Mouse (Mus musculus): ENCODE results near the gene Unc13d. TPM values are rescaled to one million over a fixed set of nuclear protein-coding genes. Genes with fewer than 3 reads are reported as not detected.
"Not testable (repeated sequence)": the region's sequence is repeated elsewhere in the genome, so short reads cannot be mapped to it uniquely, and the experiment has no call there.

Unc13d gene
- polyA plus RNA-seq, 1 experiment from 2014 or later: 10.9 TPM

DNA sequence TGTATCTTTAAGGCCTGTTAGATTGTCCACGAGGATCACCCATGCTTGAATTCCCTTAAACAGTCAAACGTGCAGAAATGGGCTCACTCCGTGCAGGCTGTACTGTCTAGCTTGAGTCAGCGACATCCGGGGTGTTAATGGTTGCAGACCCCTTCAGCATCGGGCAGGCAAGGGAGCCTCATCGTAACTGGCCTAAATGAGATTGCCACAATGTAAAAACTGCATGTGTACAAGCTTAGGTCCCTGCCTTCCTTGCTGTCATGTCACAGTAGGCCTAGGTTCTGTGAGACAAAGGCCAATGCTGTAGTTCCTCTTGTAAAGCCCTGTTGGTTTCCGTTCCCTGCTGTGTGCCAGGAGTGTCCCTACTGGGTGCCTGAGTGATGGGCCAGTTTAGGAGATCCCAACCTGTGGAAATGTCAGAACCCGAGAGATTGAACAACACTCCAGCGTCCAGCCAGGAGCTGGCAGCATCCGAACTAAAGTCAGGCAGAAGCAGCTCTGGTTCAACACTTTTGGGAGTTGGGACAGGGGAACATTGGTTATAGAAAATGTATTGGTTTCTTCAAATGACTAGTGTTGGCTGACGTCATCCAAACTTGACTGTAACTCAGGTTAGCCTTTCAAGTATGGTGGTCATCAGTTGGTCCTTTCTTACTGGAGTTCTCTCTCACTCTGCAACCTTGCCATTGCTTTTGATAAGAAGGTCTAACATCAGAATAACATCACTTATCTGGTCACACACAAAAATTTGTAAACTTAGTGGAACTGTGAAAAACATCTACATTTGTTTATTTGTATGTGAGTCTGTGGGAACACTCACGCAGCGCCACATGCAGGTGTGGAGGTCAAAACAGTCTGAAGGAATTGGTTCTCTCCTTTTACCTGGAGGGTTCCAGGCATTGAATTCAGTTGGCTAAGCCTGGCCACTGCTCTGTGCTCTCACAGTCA lies 46.6 kb downstream of the Unc13d start:
- Histone ChIP-seq H3K36me3 (ENCODE audit: inconsistent target) (no peaks in the 10 kb centered on the region), H3K4me3 (ENCODE audit: inconsistent target) (peak overlapping the region; percentile 55), H3K27ac (peak overlapping the region; percentile 100), H3K79me2 (ENCODE audit: inconsistent target) (peaks cover 77% of the 10 kb centered on the region)
- 28% methylated on average over 14 of the region's 14 CpGs for WGBS (ENCODE audit: missing documents)

DNA sequence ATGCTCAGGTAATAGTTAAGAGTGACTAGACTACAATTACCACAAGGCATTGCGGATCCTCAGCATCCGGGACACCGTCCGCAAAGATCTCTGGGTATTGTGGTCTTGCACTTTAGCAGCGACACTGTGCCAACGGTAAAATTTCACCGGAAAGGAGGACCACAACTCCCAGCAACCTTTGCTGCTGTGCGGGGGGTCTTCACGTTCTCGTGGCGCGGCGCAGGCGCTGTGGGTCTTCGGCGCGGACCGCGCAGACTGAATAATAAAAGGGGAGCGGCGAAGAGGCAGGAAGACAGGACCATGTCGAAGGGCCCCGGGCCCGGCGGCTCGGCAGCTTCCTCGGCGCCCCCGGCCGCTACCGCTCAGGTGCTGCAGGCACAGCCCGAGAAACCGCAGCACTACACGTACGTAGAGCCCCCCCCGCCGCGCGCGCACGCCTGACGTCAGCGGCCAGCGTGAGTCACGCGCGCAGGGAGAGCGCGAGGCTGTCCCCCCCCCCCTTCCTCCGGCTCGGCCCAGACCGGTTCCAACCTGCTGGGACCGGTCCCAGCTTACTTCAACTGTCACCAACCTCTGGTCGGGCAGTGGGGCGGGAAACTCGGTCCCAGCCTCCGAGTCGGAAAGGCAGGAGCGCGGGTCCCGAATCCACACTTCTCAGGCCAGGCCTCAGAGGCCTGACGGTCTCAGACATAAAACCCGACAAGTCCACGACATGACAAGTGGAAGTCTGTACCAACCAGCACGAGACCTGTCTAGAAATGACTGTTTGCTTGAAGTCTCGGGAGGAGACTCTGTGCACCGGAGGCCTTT lies 47.5 kb downstream of the Unc13d start, which contains the start of gene Unk:
Gene Unk (plus strand): TSS at position 235 of the 810 bp plus-strand sequence.
- under 1% methylated on average over 47 of the region's 67 CpGs for WGBS (ENCODE audit: missing documents)
- peak within 1 kb of the TSS; percentile 55 for H3K4me3 ChIP-seq (ENCODE audit: inconsistent target)
- H3K27ac ChIP-seq: peak within 1 kb of the TSS; percentile 100
- H3K79me2 ChIP-seq (ENCODE audit: inconsistent target): peaks cover 77% of the 10 kb centered on the region
- H3K36me3 ChIP-seq (ENCODE audit: inconsistent target): no peaks in the 10 kb centered on the region

DNA sequence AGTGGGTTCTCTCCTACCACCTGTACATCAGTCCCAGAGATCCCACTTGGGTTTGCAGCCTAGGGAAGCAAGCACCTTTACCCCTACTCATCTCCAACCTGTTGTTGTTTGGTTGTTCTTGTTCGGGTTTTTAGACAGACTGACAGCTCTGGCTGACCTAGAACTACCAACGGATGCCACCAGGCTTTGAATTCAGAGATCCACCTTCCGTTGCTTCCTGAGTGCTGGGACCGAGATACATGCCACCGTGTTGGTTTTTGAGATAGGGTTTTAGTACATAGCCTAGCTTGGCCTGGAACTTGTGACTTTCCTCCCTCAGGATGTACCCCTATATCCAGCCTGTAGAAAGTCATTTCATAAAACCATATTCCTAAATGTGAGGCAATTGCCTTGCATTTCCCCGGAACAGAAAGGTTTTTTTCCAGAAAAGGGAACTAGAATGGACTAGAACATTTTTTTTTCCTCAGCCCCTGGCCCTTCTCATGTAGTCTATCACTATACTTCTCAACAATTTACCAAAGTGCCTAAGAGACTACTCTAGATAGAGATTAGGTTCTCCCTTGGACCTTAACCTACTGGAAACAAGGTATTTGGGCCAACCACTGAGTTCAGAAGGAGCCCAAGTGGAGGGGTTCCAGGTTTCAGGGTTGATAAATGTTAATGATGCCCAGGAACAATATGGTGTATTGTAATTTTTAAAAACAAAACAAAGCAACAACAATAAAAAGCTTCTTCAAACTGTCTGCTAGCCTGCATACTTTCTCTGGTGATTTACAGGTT lies 48.5 kb downstream of the Unc13d start:
- Histone ChIP-seq H3K4me3 (ENCODE audit: inconsistent target) (peak overlapping the region; percentile 55), H3K36me3 (ENCODE audit: inconsistent target) (no peaks in the 10 kb centered on the region), H3K79me2 (ENCODE audit: inconsistent target) (peaks cover 74% of the 10 kb centered on the region), H3K27ac (peak overlapping the region; percentile 100)
- WGBS (ENCODE audit: missing documents): 69% methylated on average over 3 of the region's 6 CpGs

DNA sequence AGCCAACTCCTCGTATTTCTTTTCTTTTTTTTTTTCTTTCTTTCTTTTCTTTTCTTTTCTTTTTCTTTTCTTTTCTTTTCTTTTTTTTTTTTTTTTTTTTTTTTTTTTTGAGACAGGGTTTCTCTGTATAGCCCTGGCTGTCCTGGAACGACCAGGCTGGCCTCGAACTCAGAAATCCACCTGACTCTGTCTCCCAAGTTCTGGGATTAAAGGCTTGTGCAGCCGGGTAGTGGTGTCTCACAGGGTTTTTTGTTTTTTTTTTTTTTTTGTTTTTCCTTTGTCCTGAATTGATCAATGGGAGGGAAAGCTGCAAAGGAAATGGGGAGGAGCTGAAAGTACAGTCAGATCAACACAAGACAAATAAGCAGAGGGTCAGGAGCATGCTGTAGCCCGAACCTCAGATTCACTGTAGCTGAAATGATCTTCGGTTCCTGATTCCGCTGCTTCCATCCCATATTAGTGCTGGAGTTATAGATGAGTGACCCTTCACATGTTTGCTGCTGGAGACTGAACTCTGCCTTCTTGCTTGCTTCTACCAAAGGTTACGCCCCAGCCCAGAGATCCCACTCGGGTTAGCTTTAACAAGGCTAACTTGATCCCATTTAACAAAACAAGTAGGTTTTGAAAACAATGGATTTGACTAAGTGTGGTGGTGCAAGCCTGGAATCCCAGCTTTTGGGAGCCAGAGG lies 49.4 kb downstream of the Unc13d start:
- Histone ChIP-seq H3K4me3 (ENCODE audit: inconsistent target) (peak overlapping the region; percentile 57), H3K79me2 (ENCODE audit: inconsistent target) (peaks cover 70% of the 10 kb centered on the region), H3K36me3 (ENCODE audit: inconsistent target) (no peaks in the 10 kb centered on the region), H3K27ac (peak overlapping the region; percentile 100)
- 81% methylated on average over 7 of the region's 9 CpGs for whole genome bisulfite sequencing (ENCODE audit: missing documents)

DNA sequence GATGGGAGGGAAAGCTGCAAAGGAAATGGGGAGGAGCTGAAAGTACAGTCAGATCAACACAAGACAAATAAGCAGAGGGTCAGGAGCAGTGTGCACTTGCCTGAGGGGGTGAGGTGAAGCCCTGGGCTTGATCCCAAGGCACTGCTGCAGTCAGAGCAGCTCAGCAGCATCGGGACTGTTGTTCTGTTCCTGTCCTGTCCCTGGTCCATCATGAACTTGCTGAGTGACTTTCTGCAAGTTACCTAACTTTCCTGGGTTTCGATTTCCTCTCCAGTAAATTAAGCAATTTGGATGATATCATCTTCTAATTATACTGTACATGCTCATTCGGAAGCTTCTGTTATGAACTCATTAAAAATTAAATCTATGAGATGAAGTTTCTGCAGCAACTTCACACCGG lies 50.0 kb downstream of the Unc13d start, which contains the start of gene H3f3b:
Gene H3f3b (minus strand): TSS at position 207 of the 400 bp plus-strand sequence.
- Histone ChIP-seq H3K36me3 (ENCODE audit: inconsistent target) (no peaks in the 10 kb centered on the region), H3K27ac (peak within 1 kb of the TSS; percentile 100), H3K79me2 (ENCODE audit: inconsistent target) (peaks cover 68% of the 10 kb centered on the region), H3K4me3 (ENCODE audit: inconsistent target) (peak within 1 kb of the TSS; percentile 57)
- 15% methylated on average over 4 of the region's 4 CpGs for WGBS (ENCODE audit: missing documents)

DNA sequence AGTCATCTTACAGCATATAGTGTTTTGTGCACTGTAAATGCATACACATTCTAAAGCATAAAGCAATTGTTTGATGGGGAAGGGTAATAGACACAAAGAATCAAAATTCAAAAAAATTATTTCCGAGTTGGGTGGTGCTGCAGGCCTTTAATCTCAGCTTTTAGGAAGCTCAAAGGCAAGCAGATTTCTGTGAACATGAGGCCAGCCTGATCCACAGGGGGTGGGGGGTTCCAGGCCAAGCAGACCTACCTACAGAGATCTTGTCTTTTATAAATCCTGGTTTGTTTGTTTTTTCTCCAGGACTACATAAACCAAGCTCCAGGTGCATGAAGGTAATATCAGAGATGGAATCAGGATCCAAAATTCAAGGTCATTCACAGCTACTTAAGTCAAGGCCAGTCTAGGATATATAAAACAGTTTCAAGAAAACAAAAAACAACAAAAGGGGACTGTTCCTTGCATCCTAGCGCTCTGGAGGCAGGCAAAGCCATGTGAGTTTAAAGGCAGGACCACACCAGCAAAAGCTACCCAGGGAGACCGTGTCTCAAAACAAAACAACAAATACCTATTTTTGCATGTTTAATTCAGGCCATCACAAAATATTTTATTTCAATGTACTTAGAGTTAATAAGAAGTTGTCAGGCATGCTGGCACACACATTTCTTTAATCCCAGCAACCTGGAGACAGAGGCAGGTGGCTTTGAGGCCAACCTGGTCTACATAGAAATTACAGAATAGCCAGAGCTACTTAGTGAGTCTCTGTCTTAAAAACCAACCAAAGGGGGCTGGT lies 52.5 kb downstream of the Unc13d start:
- WGBS (ENCODE audit: missing documents): 96% methylated on average over 3 of the region's 3 CpGs
- Histone ChIP-seq H3K27ac (peak overlapping the region; percentile 51), H3K36me3 (ENCODE audit: inconsistent target) (no peaks in the 10 kb centered on the region), H3K79me2 (ENCODE audit: inconsistent target) (peaks cover 55% of the 10 kb centered on the region), H3K4me3 (ENCODE audit: inconsistent target) (peak overlapping the region; percentile 0; the same call in 1 of the 2 replicates)

DNA sequence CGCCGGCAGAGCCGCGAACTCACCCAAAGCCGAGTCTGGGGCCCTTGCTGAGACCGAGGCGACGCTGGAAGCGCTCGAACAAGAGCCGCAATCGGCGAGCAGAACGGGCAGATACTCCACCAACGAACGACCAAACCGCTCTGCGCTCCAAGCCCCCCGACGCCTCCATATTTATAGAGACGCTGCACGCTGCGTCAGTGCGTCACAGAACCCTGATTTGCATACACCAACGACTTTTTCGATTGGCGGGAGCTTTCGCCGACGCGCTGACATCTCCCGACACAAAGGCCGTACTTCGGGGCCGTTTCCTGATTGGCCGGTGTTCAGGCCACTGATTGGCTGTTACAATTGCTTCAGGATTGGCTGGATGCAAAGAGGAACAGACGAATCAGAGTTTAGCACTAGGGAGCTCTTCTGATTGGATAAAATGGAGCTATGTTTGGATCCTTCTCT lies 53.4 kb downstream of the Unc13d start:
- peak overlapping the region; percentile 72; the same call in 1 of the 2 replicates for H3K4me3 ChIP-seq (ENCODE audit: inconsistent target)
- peak overlapping the region; percentile 54 for H3K27ac ChIP-seq
- H3K79me2 ChIP-seq (ENCODE audit: inconsistent target): peaks cover 55% of the 10 kb centered on the region
- no peaks in the 10 kb centered on the region for H3K36me3 ChIP-seq (ENCODE audit: inconsistent target)
- WGBS (ENCODE audit: missing documents): 1% methylated on average over 37 of the region's 37 CpGs

DNA sequence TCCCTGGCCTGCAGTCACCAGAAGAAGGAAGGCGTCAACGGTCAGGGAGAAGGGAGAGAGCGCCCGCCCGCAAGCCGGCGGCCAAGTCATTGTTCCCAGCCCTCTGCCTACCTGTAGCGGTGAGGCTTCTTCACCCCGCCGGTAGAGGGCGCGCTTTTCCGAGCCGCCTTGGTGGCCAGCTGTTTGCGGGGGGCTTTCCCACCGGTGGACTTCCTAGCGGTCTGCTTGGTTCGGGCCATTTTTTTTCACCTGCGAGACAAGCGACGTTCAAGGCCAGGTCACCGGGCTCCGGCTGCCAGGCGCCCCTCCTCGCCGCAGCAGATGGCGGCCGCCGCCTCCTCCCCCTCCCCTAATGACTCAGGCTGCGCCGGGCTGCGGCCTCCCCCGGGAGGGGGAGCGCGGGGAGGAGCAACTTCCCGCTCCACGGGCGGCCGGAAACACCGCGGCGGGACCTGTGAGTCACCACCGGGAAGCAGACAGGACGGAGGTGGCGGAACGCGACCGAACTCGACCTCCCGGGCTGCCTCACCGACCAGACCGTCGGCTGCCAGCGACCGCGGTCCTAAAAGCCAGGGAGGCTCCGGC lies 53.9 kb downstream of the Unc13d start:
- 3% methylated on average over 35 of the region's 57 CpGs for WGBS (ENCODE audit: missing documents)
- Histone ChIP-seq H3K36me3 (ENCODE audit: inconsistent target) (no peaks in the 10 kb centered on the region), H3K27ac (peak overlapping the region; percentile 54), H3K79me2 (ENCODE audit: inconsistent target) (peaks cover 55% of the 10 kb centered on the region), H3K4me3 (ENCODE audit: inconsistent target) (peak overlapping the region; percentile 72)

DNA sequence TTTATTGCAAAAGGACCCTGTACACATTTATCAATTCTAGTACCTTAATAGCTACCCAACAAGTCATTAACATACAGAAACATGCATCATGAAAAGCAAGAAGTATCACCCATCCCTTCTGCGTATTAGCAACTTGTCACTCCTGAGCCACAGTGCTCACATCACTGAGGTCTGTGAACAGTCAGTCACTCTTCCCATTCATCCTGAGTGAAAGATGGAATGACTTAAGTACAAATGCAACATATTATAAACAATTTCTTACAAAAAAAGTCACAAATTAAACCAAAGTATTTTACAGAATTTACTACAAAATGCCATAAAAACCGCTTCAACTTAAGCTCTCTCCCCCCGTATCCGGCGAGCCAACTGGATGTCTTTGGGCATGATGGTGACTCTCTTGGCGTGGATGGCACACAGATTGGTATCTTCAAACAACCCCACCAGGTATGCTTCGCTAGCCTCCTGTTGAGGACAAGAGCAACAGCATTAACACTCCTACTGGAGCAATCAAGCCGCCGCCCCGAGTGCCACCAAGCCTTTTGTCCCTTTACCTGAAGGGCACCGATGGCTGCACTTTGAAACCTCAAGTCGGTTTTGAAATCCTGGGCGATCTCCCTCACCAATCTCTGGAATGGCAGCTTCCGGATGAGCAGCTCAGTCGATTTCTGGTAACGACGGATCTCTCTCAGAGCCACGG lies 54.5 kb downstream of the Unc13d start:
- Histone ChIP-seq H3K79me2 (ENCODE audit: inconsistent target) (peaks cover 49% of the 10 kb centered on the region), H3K4me3 (ENCODE audit: inconsistent target) (peak overlapping the region; percentile 72), H3K27ac (peak overlapping the region; percentile 54)
- under 1% methylated on average over 17 of the region's 18 CpGs for WGBS (ENCODE audit: missing documents)
- H3K36me3 ChIP-seq (ENCODE audit: inconsistent target): not testable (repeated sequence)

DNA sequence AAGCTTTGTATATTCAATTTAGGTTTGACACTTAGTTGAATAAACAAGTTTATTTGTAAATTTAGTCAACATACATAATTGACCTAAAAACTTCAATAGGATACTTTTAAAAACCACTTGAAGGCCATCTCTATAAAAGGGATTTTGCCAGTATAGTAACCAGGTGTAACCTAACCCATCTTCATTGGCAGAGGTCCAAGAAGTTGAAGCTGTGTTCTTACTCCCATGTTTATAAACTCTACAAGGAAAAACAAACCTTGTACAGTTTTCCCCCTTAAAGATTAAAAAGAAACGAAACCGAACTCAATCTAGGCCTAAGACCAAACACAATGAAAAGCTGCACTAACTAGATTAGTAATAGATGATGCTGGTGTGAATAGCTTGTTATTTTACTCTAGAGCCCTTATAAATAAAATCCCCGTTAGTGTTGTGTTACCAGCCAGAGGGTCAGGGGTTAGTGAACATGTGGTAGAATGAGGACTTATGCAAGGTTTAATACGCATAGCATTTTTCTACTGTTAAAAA lies 55.4 kb downstream of the Unc13d start:
- Histone ChIP-seq H3K36me3 (ENCODE audit: inconsistent target) (no peaks in the 10 kb centered on the region), H3K27ac (no peak overlapping the region), H3K79me2 (ENCODE audit: inconsistent target) (peaks cover 45% of the 10 kb centered on the region), H3K4me3 (ENCODE audit: inconsistent target) (peak overlapping the region; percentile 72)
- WGBS (ENCODE audit: missing documents): 35% methylated on average over 4 of the region's 4 CpGs

DNA sequence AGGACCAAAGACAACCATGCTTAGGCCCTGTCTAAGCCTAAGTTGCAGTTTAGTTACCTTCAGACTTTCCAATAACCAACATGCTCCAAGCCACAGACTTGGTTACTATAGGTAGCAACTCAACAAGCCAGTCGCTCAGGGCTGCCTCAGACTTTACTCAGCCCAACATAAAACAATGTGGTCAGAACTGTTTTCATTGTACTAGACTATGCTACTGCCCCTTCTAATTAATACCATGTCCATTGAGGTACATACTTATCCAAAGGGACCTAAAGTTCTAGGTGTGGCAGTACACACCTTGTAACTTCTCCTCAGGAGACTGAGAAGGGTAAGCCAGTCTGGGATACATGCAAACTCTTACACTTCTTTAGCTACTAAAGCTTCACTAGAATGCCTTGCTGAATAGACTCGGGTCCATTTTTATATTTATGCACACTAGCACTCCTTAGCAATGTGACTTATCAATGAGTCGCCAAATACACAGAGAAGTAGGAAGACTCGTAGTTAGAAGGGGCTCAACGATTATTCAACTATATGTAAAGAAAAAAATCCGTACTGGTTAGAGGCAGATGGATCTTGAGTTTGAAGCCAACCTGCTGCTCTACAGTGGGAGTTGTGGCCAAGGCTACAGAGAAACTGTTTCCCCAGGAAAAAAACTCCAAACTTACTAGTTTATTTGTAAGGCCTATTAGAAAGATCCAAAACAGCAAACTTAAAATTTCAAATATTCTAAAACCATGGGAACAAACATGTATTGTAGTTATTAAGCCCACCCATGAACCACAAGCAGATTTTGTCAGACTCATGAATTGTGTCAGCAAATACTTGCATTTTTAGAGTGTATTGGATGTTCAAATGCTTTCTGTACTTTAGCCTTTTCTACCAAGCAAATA lies 56.2 kb downstream of the Unc13d start:
- H3K36me3 ChIP-seq (ENCODE audit: inconsistent target): no peaks in the 10 kb centered on the region
- H3K79me2 ChIP-seq (ENCODE audit: inconsistent target): peaks cover 38% of the 10 kb centered on the region
- peak overlapping the region; percentile 72 for H3K4me3 ChIP-seq (ENCODE audit: inconsistent target)
- 79% methylated on average over 5 of the region's 6 CpGs for WGBS (ENCODE audit: missing documents)
- no peak overlapping the region for H3K27ac ChIP-seq
